Mouse (Mus musculus) forebrain, embryonic 16.5 days (tissue): Measurements from ENCODE around the gene Ttc17. TPM values are rescaled to one million over a fixed set of nuclear protein-coding genes. Genes with fewer than 3 reads are reported as not detected.

Experiments used
- ATAC-seq: fragments of 200-750 bp; cut with Nextera tagmentation; 2 replicates; pipeline ENCODE4 v1.8.0; 2017; ENCODE audit warnings: mild to moderate bottlenecking, moderate library complexity
- H3K27ac ChIP-seq: fragments of 300-500 bp; sonication (generic); 2 replicates; pipeline ENCODE4 v1.5.1; 2014; ENCODE audit warnings: low read length, control low read depth
- H3K27me3 ChIP-seq: fragments of 300-500 bp; sonication (generic); replicated peaks from 2 replicates; pipeline ENCODE4 v1.6.1; 2014; ENCODE audit warnings: low read length; ENCODE audit not compliant: control insufficient read depth, insufficient read depth
- H3K36me3 ChIP-seq: fragments of 300-500 bp; sonication (generic); 2 replicates; pipeline ENCODE4 v1.6.1; 2014; ENCODE audit not compliant: control insufficient read depth, insufficient read depth
- H3K4me1 ChIP-seq: fragments of 300-500 bp; sonication (generic); replicated peaks from 2 replicates; pipeline ENCODE4 v1.6.1; 2014; ENCODE audit warnings: low read length; ENCODE audit not compliant: control insufficient read depth, insufficient read depth
- H3K4me2 ChIP-seq: fragments of 300-500 bp; sonication (generic); 2 replicates; pipeline ENCODE4 v1.6.1; 2014; ENCODE audit warnings: mild to moderate bottlenecking, low read length, control low read depth
- H3K4me3 ChIP-seq: fragments of 300-500 bp; sonication (generic); replicated peaks from 2 replicates; pipeline ENCODE4 v1.5.1; 2014; ENCODE audit warnings: mild to moderate bottlenecking, low read length, control low read depth
- H3K9ac ChIP-seq: fragments of 300-500 bp; sonication (generic); replicated peaks from 2 replicates; pipeline ENCODE4 v1.6.1; 2014; ENCODE audit warnings: low read depth, low read length, control low read depth
- H3K9me3 ChIP-seq: fragments of 300-500 bp; sonication (generic); 2 replicates; pipeline ENCODE4 v1.6.1; 2016; ENCODE audit warnings: low read length; ENCODE audit not compliant: control insufficient read depth
- WGBS: fragments of 180-500 bp; shearing (Covaris S2); extraction: QIAGEN DNeasy Blood & Tissue Kit; methylation state at CpG from one replicate; pipeline ENCODE4 v1.1.7; 2014; 5-methylcytosine and 5-hydroxymethylcytosine counted together
- polyA plus RNA-seq: library from polyadenylated mRNA; unstranded; fragments of >200 nt; fragmentation: Nextera tagmentation; extraction: Ambion mirVana; gene quantifications from 2 replicates; pipeline ENCODE4 v1.2.1, GENCODE M21; 2015

Gene Ttc17
- polyA plus RNA-seq, 1 experiment from 2014 or later = 25.0 TPM

- ATAC-seq = no peak
- H3K9ac ChIP-seq = no peak overlapping the region
- H3K4me1 ChIP-seq = peaks cover 42% of the 10 kb centered on the region
- WGBS = 84% methylated on average over 8 of the region's 8 CpGs
- no peaks in the 10 kb centered on the region for H3K9me3 ChIP-seq
- no peak overlapping the region for H3K4me2 ChIP-seq
- no peaks in the 10 kb centered on the region for H3K27me3 ChIP-seq
- H3K36me3 ChIP-seq = no peaks in the 10 kb centered on the region
- H3K4me3 ChIP-seq = no peak overlapping the region
- no peak overlapping the region for H3K27ac ChIP-seq
Measured at GRCm38 (mm10) chr2:94268835-94269234, 137.7 kb downstream of the Ttc17 start.

- peak overlapping the region; percentile 56 for H3K27ac ChIP-seq
- no peak overlapping the region for H3K4me2 ChIP-seq
- no peaks in the 10 kb centered on the region for H3K36me3 ChIP-seq
- no peak overlapping the region for H3K4me3 ChIP-seq
- H3K9ac ChIP-seq = no peak overlapping the region
- H3K4me1 ChIP-seq = peaks cover 47% of the 10 kb centered on the region
- no peak for ATAC-seq
- H3K27me3 ChIP-seq = no peaks in the 10 kb centered on the region
- WGBS = 7% methylated on average over 4 of the region's 4 CpGs
- H3K9me3 ChIP-seq = no peaks in the 10 kb centered on the region
Measured at GRCm38 (mm10) chr2:94267213-94267850, 139.2 kb downstream of the Ttc17 start.

- Histone ChIP-seq H3K4me1 (peaks cover 47% of the 10 kb centered on the region), H3K9me3 (no peaks in the 10 kb centered on the region), H3K4me2 (peak overlapping the region; percentile 85; the same call in 1 of the 2 replicates), H3K27me3 (no peaks in the 10 kb centered on the region), H3K4me3 (no peak overlapping the region), H3K9ac (peak overlapping the region; percentile 18; the same call in 1 of the 2 replicates), H3K36me3 (no peaks in the 10 kb centered on the region), H3K27ac (peak overlapping the region; percentile 96)
- ATAC-seq = no peak
- 9% methylated on average over 7 of the region's 7 CpGs for WGBS
Measured at GRCm38 (mm10) chr2:94266381-94267160, 139.9 kb downstream of the Ttc17 start.

- Histone ChIP-seq H3K9ac (peak overlapping the region; percentile 56), H3K4me3 (peak overlapping the region; percentile 34), H3K27ac (peak overlapping the region; percentile 96), H3K9me3 (no peaks in the 10 kb centered on the region), H3K27me3 (no peaks in the 10 kb centered on the region), H3K4me2 (peak overlapping the region; percentile 85), H3K36me3 (no peaks in the 10 kb centered on the region), H3K4me1 (peaks cover 47% of the 10 kb centered on the region)
- under 1% methylated on average over 16 of the region's 16 CpGs for WGBS
- peak; percentile 69 for ATAC-seq
Measured at GRCm38 (mm10) chr2:94265221-94266191, 141.0 kb downstream of the Ttc17 start.

GRCm38 (mm10) chr2:94264631-94265098 lies 141.8 kb downstream of the Ttc17 start:
- Histone ChIP-seq H3K4me1 (peaks cover 47% of the 10 kb centered on the region), H3K4me3 (peak overlapping the region; percentile 34), H3K4me2 (peak overlapping the region; percentile 85), H3K9me3 (no peaks in the 10 kb centered on the region), H3K9ac (peak overlapping the region; percentile 56), H3K36me3 (no peaks in the 10 kb centered on the region), H3K27me3 (no peaks in the 10 kb centered on the region), H3K27ac (peak overlapping the region; percentile 96)
- peak; percentile 67 for ATAC-seq
- WGBS = under 1% methylated on average over 11 of the region's 12 CpGs

- ATAC-seq = peak; percentile 15
Measured at GRCm38 (mm10) chr2:94264006-94264405, 142.5 kb downstream of the Ttc17 start.

GRCm38 (mm10) chr2:94263530-94263937 lies 143.0 kb downstream of the Ttc17 start:
- Histone ChIP-seq H3K36me3 (no peaks in the 10 kb centered on the region), H3K4me3 (peak overlapping the region; percentile 36), H3K4me2 (peak overlapping the region; percentile 85), H3K27ac (0 out of 2 replicates have a peak overlapping the region, but pooled peaks have one; percentile 23), H3K9me3 (no peaks in the 10 kb centered on the region), H3K27me3 (no peaks in the 10 kb centered on the region), H3K9ac (no peak overlapping the region; the same call in 1 of the 2 replicates), H3K4me1 (peaks cover 47% of the 10 kb centered on the region)
- 0 out of 2 replicates have a peak, but pooled peaks have one; percentile 6 for ATAC-seq
- under 1% methylated on average over 14 of the region's 14 CpGs for WGBS

More at GRCm38 (mm10) chr2:94264006-94264405, 142.5 kb downstream of the Ttc17 start:
- H3K4me2 ChIP-seq = peak overlapping the region; percentile 85
- peak overlapping the region; percentile 96 for H3K27ac ChIP-seq
- no peaks in the 10 kb centered on the region for H3K27me3 ChIP-seq
- no peaks in the 10 kb centered on the region for H3K9me3 ChIP-seq
- H3K4me1 ChIP-seq = peaks cover 47% of the 10 kb centered on the region
- WGBS = 0% methylated on average over 2 of the region's 2 CpGs
- H3K36me3 ChIP-seq = no peaks in the 10 kb centered on the region
- H3K9ac ChIP-seq = peak overlapping the region; percentile 38
- H3K4me3 ChIP-seq = peak overlapping the region; percentile 34

GRCm38 (mm10) chr2:94262917-94263529 lies 143.5 kb downstream of the Ttc17 start:
- H3K4me2 ChIP-seq = peak overlapping the region; percentile 85
- peaks cover 47% of the 10 kb centered on the region for H3K4me1 ChIP-seq
- ATAC-seq = no peak
- H3K9ac ChIP-seq = no peak overlapping the region; the same call in 1 of the 2 replicates
- H3K27ac ChIP-seq = 0 out of 2 replicates have a peak overlapping the region, but pooled peaks have one; percentile 23
- no peaks in the 10 kb centered on the region for H3K36me3 ChIP-seq
- WGBS = under 1% methylated on average over 13 of the region's 13 CpGs
- peak overlapping the region; percentile 36 for H3K4me3 ChIP-seq
- no peaks in the 10 kb centered on the region for H3K9me3 ChIP-seq
- H3K27me3 ChIP-seq = no peaks in the 10 kb centered on the region
